Mouse (Mus musculus): ENCODE data around the gene Gfpt1.
A peak's percentile ranks its signal among the peaks of the same experiment; 100 is the strongest.

The Gfpt1 gene

GRCm38 (mm10) chr6:87099671-87100296 lies 57.1 kb downstream of the Gfpt1 start:
- no peak for DNase-seq (ENCODE audit: extremely low read depth, low read depth, low spot score)

- DNase-seq (ENCODE audit: extremely low read depth, low read depth, low spot score), result no peak
These were observed 57.8 kb downstream of the Gfpt1 start for GRCm38 (mm10) chr6:87100297-87101020.

- no peak for DNase-seq (ENCODE audit: extremely low read depth, low read depth, low spot score)
These were observed 58.8 kb downstream of the Gfpt1 start for GRCm38 (mm10) chr6:87101281-87101954.

- no peak for DNase-seq (ENCODE audit: extremely low read depth, low read depth, low spot score)
These were observed 59.3 kb downstream of the Gfpt1 start for GRCm38 (mm10) chr6:87101955-87102353.

- DNase-seq (ENCODE audit: extremely low read depth, low read depth, low spot score), result no peak
These were observed 59.8 kb downstream of the Gfpt1 start for GRCm38 (mm10) chr6:87102421-87102911.

- DNase-seq (ENCODE audit: extremely low read depth, low read depth, low spot score), result no peak
These were observed 60.7 kb downstream of the Gfpt1 start for GRCm38 (mm10) chr6:87103314-87103713.

GRCm38 (mm10) chr6:87104123-87104796 lies 61.6 kb downstream of the Gfpt1 start, which contains the start of gene D6Ertd527e:
D6Ertd527e (plus strand) TSS chr6:87104746.
- DNase-seq (ENCODE audit: extremely low read depth, low read depth, low spot score), result no peak

- DNase-seq (ENCODE audit: extremely low read depth, low read depth, low spot score), result no peak
These were observed 68.8 kb downstream of the Gfpt1 start for GRCm38 (mm10) chr6:87111493-87111892.

GRCm38 (mm10) chr6:87112125-87112524 lies 69.5 kb downstream of the Gfpt1 start:
- DNase-seq (ENCODE audit: extremely low read depth, low read depth, low spot score), result no peak

GRCm38 (mm10) chr6:87115981-87116380 lies 73.3 kb downstream of the Gfpt1 start:
- no peak for DNase-seq (ENCODE audit: extremely low read depth, low read depth, low spot score)

GRCm38 (mm10) chr6:87116596-87116995 lies 74.0 kb downstream of the Gfpt1 start:
- no peak for DNase-seq (ENCODE audit: extremely low read depth, low read depth, low spot score)

- no peak for DNase-seq (ENCODE audit: extremely low read depth, low read depth, low spot score)
These were observed 76.6 kb downstream of the Gfpt1 start for GRCm38 (mm10) chr6:87119066-87119837.

- no peak for DNase-seq (ENCODE audit: extremely low read depth, low read depth, low spot score)
These were observed 77.3 kb downstream of the Gfpt1 start for GRCm38 (mm10) chr6:87119975-87120374.

GRCm38 (mm10) chr6:87120661-87121060 lies 78.0 kb downstream of the Gfpt1 start:
- no peak for DNase-seq (ENCODE audit: extremely low read depth, low read depth, low spot score)

GRCm38 (mm10) chr6:87121961-87122360 lies 79.3 kb downstream of the Gfpt1 start:
- no peak for DNase-seq (ENCODE audit: extremely low read depth, low read depth, low spot score)

- DNase-seq (ENCODE audit: extremely low read depth, low read depth, low spot score), result no peak
These were observed 80.8 kb downstream of the Gfpt1 start for GRCm38 (mm10) chr6:87123406-87123805.

GRCm38 (mm10) chr6:87123973-87124372 lies 81.3 kb downstream of the Gfpt1 start:
- peak; percentile 97 for DNase-seq (ENCODE audit: extremely low read depth, low read depth, low spot score)

- no peak for DNase-seq (ENCODE audit: extremely low read depth, low read depth, low spot score)
These were observed 84.6 kb downstream of the Gfpt1 start for GRCm38 (mm10) chr6:87127049-87127753.

- peak; percentile 74 for DNase-seq (ENCODE audit: extremely low read depth, low read depth, low spot score)
These were observed 87.2 kb downstream of the Gfpt1 start for GRCm38 (mm10) chr6:87129861-87130260.

- no peak for DNase-seq (ENCODE audit: extremely low read depth, low read depth, low spot score)
These were observed 88.0 kb downstream of the Gfpt1 start for GRCm38 (mm10) chr6:87130628-87131027.

Measured in fat pad, adult 2 months (tissue).